ENCODE assay signal across 25 mouse cellular contexts in genomic region chr6:37329376-37329775, GRCm38 (mm10). TPM values are rescaled to one million over a fixed set of nuclear protein-coding genes. Genes with fewer than 3 reads are reported as not detected.
DNase-seq lines count a peak whose midpoint lies in the region; ATAC-seq lines count a peak whose summit lies in the region.
"Had no signal": no experiment of that assay in that cellular context is flagged by ENCODE, and none has a peak within 500 bp of the region (broad histone marks: within the 10 kb centered on the region; RNA-seq: fewer than 3 reads in every experiment).

No protein-coding gene starts in this region.

- H3K36me3 ChIP-seq in heart, embryonic 13.5 days, result peaks cover 53% of the 10 kb centered on the region
- H3K36me3 ChIP-seq in hindbrain, embryonic 15.5 days, result no peaks in the 10 kb centered on the region
- no peaks in the 10 kb centered on the region for H3K36me3 ChIP-seq in hindbrain, embryonic 11.5 days (ENCODE audit: control insufficient read depth, insufficient read depth, low read length)
- no peaks in the 10 kb centered on the region for H3K36me3 ChIP-seq in midbrain, embryonic 11.5 days (ENCODE audit: control insufficient read depth, insufficient read depth, low read length)
- no peaks in the 10 kb centered on the region for H3K36me3 ChIP-seq in midbrain, embryonic 13.5 days
- no peaks in the 10 kb centered on the region for H3K36me3 ChIP-seq in neural tube, embryonic 15.5 days
- H3K36me3 ChIP-seq: G1E had no signal

- H3K9ac ChIP-seq in heart, embryonic 13.5 days, result no peak overlapping the region
- H3K9ac ChIP-seq in hindbrain, embryonic 15.5 days, result no peak overlapping the region
- no peak overlapping the region for H3K9ac ChIP-seq in hindbrain, embryonic 11.5 days (ENCODE audit: low read depth, low read length)
- H3K9ac ChIP-seq in midbrain, embryonic 11.5 days (ENCODE audit: low read length), result no peak overlapping the region
- H3K9ac ChIP-seq in midbrain, embryonic 13.5 days (replicated peaks), result no peak overlapping the region
- H3K9ac ChIP-seq in neural tube, embryonic 15.5 days (replicated peaks), result no peak overlapping the region

- DNase-seq in heart, postnatal 36 days, result no peak
- no peak for DNase-seq in hindbrain, embryonic 11.5 days (ENCODE audit: low spot score)
- DNase-seq in midbrain, embryonic 11.5 days (ENCODE audit: low spot score, missing footprints), result peak; percentile 59
- DNase-seq: adrenal gland, adult 2 months; B cell, adult 2 months; cerebellum, adult 18-20 months; gastrocnemius, postnatal 10 days; kidney, adult 18-20 months; layer of hippocampus, adult 9-11 months; lung, postnatal 4 days; right cerebral cortex, postnatal 25 days; spleen, adult 18-20 months had no signal

- no peaks in the 10 kb centered on the region for H3K27me3 ChIP-seq in heart, embryonic 13.5 days (replicated peaks)
- no peaks in the 10 kb centered on the region for H3K27me3 ChIP-seq in hindbrain, embryonic 15.5 days
- H3K27me3 ChIP-seq in hindbrain, embryonic 11.5 days (ENCODE audit: control insufficient read depth, insufficient read depth, low read length), result no peaks in the 10 kb centered on the region
- H3K27me3 ChIP-seq in midbrain, embryonic 11.5 days (ENCODE audit: control insufficient read depth, insufficient read depth, low read length), result no peaks in the 10 kb centered on the region
- no peaks in the 10 kb centered on the region for H3K27me3 ChIP-seq in midbrain, embryonic 13.5 days
- H3K27me3 ChIP-seq in neural tube, embryonic 15.5 days (replicated peaks), result no peaks in the 10 kb centered on the region
- H3K27me3 ChIP-seq: CH12.LX, Patski had no signal

- intact Hi-C loops in heart, postnatal 36 days (cut with DNase I), result no loop called here

- ATAC-seq in heart, embryonic 13.5 days (ENCODE audit: extremely low read depth, insufficient number of reproducible peaks, low FRiP score, low TSS enrichment), result no peak
- ATAC-seq in hindbrain, embryonic 15.5 days (ENCODE audit: low FRiP score, low read depth), result no peak
- ATAC-seq in hindbrain, embryonic 11.5 days (ENCODE audit: low FRiP score), result no peak
- no peak for ATAC-seq in midbrain, embryonic 11.5 days (ENCODE audit: low FRiP score)
- no peak for ATAC-seq in midbrain, embryonic 13.5 days
- no peak for ATAC-seq in neural tube, embryonic 15.5 days (ENCODE audit: low FRiP score)
- no peak for ATAC-seq in activated CD4-positive, CD25-positive, alpha-beta regulatory T cell, adult 4 months
- ATAC-seq: inflammation-experienced regulatory T-cells, adult 6 months; Patski had no signal

- WGBS in heart, embryonic 13.5 days, result 45% methylated on average over 3 of the region's 3 CpGs
- WGBS in hindbrain, embryonic 15.5 days, result 74% methylated on average over 3 of the region's 3 CpGs
- WGBS in hindbrain, embryonic 11.5 days, result 88% methylated on average over 3 of the region's 3 CpGs
- 87% methylated on average over 3 of the region's 3 CpGs for WGBS in midbrain, embryonic 11.5 days
- 90% methylated on average over 3 of the region's 3 CpGs for WGBS in midbrain, embryonic 13.5 days
- WGBS in neural tube, embryonic 15.5 days, result 80% methylated on average over 3 of the region's 3 CpGs

- H3K9me3 ChIP-seq in heart, embryonic 13.5 days, result no peaks in the 10 kb centered on the region
- no peaks in the 10 kb centered on the region for H3K9me3 ChIP-seq in hindbrain, embryonic 15.5 days
- no peaks in the 10 kb centered on the region for H3K9me3 ChIP-seq in hindbrain, embryonic 11.5 days (ENCODE audit: control insufficient read depth, low read length)
- no peaks in the 10 kb centered on the region for H3K9me3 ChIP-seq in midbrain, embryonic 11.5 days (ENCODE audit: control insufficient read depth, low read length)
- H3K9me3 ChIP-seq in midbrain, embryonic 13.5 days, result no peaks in the 10 kb centered on the region
- no peaks in the 10 kb centered on the region for H3K9me3 ChIP-seq in neural tube, embryonic 15.5 days (replicated peaks)
- H3K9me3 ChIP-seq: forebrain, embryonic 10.5 days had no signal

- H3K4me3 ChIP-seq in heart, embryonic 13.5 days, result no peak overlapping the region
- H3K4me3 ChIP-seq in hindbrain, embryonic 15.5 days, result no peak overlapping the region
- no peak overlapping the region for H3K4me3 ChIP-seq in hindbrain, embryonic 11.5 days (ENCODE audit: low read depth, low read length)
- H3K4me3 ChIP-seq in midbrain, embryonic 11.5 days (ENCODE audit: low read depth, low read length), result no peak overlapping the region
- H3K4me3 ChIP-seq in midbrain, embryonic 13.5 days (replicated peaks), result no peak overlapping the region
- H3K4me3 ChIP-seq in neural tube, embryonic 15.5 days (replicated peaks), result no peak overlapping the region
- H3K4me3 ChIP-seq: forebrain, embryonic 10.5 days had no signal

- peak overlapping the region; percentile 88 for H3K27ac ChIP-seq in heart, embryonic 13.5 days (replicated peaks)
- H3K27ac ChIP-seq in hindbrain, embryonic 15.5 days (replicated peaks), result peak overlapping the region; percentile 78; the same call in 1 of the 2 replicates
- no peak overlapping the region for H3K27ac ChIP-seq in hindbrain, embryonic 11.5 days (ENCODE audit: low read depth, low read length)
- H3K27ac ChIP-seq in midbrain, embryonic 11.5 days (ENCODE audit: low read depth, low read length), result no peak overlapping the region
- no peak overlapping the region for H3K27ac ChIP-seq in midbrain, embryonic 13.5 days
- peak overlapping the region; percentile 74; the same call in 1 of the 2 replicates for H3K27ac ChIP-seq in neural tube, embryonic 15.5 days (replicated peaks)
- H3K27ac ChIP-seq: forebrain, embryonic 10.5 days; kidney, postnatal 0 days had no signal

- H3K4me1 ChIP-seq in heart, embryonic 13.5 days, result peaks cover 68% of the 10 kb centered on the region
- H3K4me1 ChIP-seq in hindbrain, embryonic 15.5 days (replicated peaks), result peaks cover 44% of the 10 kb centered on the region
- peaks cover 2% of the 10 kb centered on the region; the same call in 1 of the 2 replicates for H3K4me1 ChIP-seq in hindbrain, embryonic 11.5 days (replicated peaks; ENCODE audit: control insufficient read depth, insufficient read depth, low read length)
- 0 out of 2 replicates have a peak, but pooled peaks cover 5% of the 10 kb centered on the region for H3K4me1 ChIP-seq in midbrain, embryonic 11.5 days (ENCODE audit: control insufficient read depth, insufficient read depth, low read length)
- peaks cover 32% of the 10 kb centered on the region for H3K4me1 ChIP-seq in midbrain, embryonic 13.5 days (replicated peaks)
- peaks cover 47% of the 10 kb centered on the region for H3K4me1 ChIP-seq in neural tube, embryonic 15.5 days

- no peak overlapping the region for H3K4me2 ChIP-seq in heart, embryonic 13.5 days
- H3K4me2 ChIP-seq in hindbrain, embryonic 15.5 days, result no peak overlapping the region
- H3K4me2 ChIP-seq in hindbrain, embryonic 11.5 days (replicated peaks; ENCODE audit: low read depth, low read length), result no peak overlapping the region
- H3K4me2 ChIP-seq in midbrain, embryonic 11.5 days, result no peak overlapping the region
- H3K4me2 ChIP-seq in midbrain, embryonic 13.5 days (replicated peaks), result no peak overlapping the region
- H3K4me2 ChIP-seq in neural tube, embryonic 15.5 days, result no peak overlapping the region

RNA-seq across cellular contexts. Expression of gene Dgki, which starts 29.4 kb away (rescaled TPM):
- 0.51 and 0.63 TPM in 2 replicates for polyA plus RNA-seq in heart, embryonic 13.5 days (2015; fragmentation: Nextera tagmentation; extraction: Ambion mirVana)
- total RNA-seq in heart, postnatal 36 days (2021), result under 1 TPM; 0.30 to 0.36 TPM
- polyA plus RNA-seq in hindbrain, embryonic 15.5 days (2015; fragmentation: Nextera tagmentation; extraction: Ambion mirVana), result 6.7 and 7.0 TPM in 2 replicates
- 2.6 and 3.0 TPM in 2 replicates for polyA plus RNA-seq in hindbrain, embryonic 11.5 days (2014; fragmentation: Nextera tagmentation; extraction: Ambion mirVana)
- 2.1 TPM in 2 replicates for polyA plus RNA-seq in midbrain, embryonic 11.5 days (2014; fragmentation: Nextera tagmentation; extraction: Ambion mirVana)
- 4.8 and 6.4 TPM in 2 replicates for polyA plus RNA-seq in midbrain, embryonic 13.5 days (2015; fragmentation: Nextera tagmentation; extraction: Ambion mirVana)
- polyA plus RNA-seq in neural tube, embryonic 15.5 days (2015; fragmentation: Nextera tagmentation; extraction: Ambion mirVana), result 6.5 and 7.1 TPM in 2 replicates
- under 1 TPM in 1 of 2 experiments, not detected in 1; 0.21 TPM for polyA plus RNA-seq in activated CD4-positive, CD25-positive, alpha-beta regulatory T cell, adult 4 months (2017; shearing (Covaris generic))
- total RNA-seq: granulocyte monocyte progenitor cell, adult 5-6 weeks had no signal
- polyA plus RNA-seq: G1E; liver, adult 2 months had no signal

Comparison
In these comparisons a context has a peak if more than half of its experiments do, and no peak if none do; other contexts are left out.
1. H3K27ac ChIP-seq: peak in heart, embryonic 13.5 days (single experiment), hindbrain, embryonic 15.5 days (single experiment) and neural tube, embryonic 15.5 days (single experiment); none in hindbrain, embryonic 11.5 days (single experiment), midbrain, embryonic 11.5 days (single experiment) and midbrain, embryonic 13.5 days (single experiment).